Mouse (Mus musculus): ENCODE data around the gene Nars2. TPM values are rescaled to one million over a fixed set of nuclear protein-coding genes. Genes with fewer than 3 reads are reported as not detected.
"Not testable (repeated sequence)": the region's sequence is repeated elsewhere in the genome, so short reads cannot be mapped to it uniquely, and the experiment has no call there.

Gene Nars2
- polyA plus RNA-seq, 1 experiment from 2014 or later: 16.6 TPM

GRCm38 (mm10) chr7:96914031-96914430 is 37.3 kb upstream of the Nars2 start:
- Histone ChIP-seq H3K36me3 (no peaks in the 10 kb centered on the region), H3K4me1 (no peaks in the 10 kb centered on the region), H3K27me3 (replicated peaks) (peaks cover 69% of the 10 kb centered on the region), H3K27ac (replicated peaks) (no peak overlapping the region), H3K4me3 (no peak overlapping the region), H3K9me3 (no peaks in the 10 kb centered on the region), H3K4me2 (no peak overlapping the region), H3K9ac (no peak overlapping the region)
- no peak for ATAC-seq (ENCODE audit: extremely low read depth, insufficient number of reproducible peaks, low FRiP score, low TSS enrichment)
- WGBS: 9% methylated on average over 6 of the region's 6 CpGs

GRCm38 (mm10) chr7:96915452-96916105 is 35.7 kb upstream of the Nars2 start:
- no peak overlapping the region for H3K9ac ChIP-seq
- H3K9me3 ChIP-seq: no peaks in the 10 kb centered on the region
- no peak overlapping the region for H3K27ac ChIP-seq (replicated peaks)
- peaks cover 74% of the 10 kb centered on the region for H3K27me3 ChIP-seq (replicated peaks)
- H3K4me2 ChIP-seq: no peak overlapping the region
- ATAC-seq (ENCODE audit: extremely low read depth, insufficient number of reproducible peaks, low FRiP score, low TSS enrichment): no peak
- no peaks in the 10 kb centered on the region for H3K36me3 ChIP-seq
- H3K4me1 ChIP-seq: no peaks in the 10 kb centered on the region
- H3K4me3 ChIP-seq: no peak overlapping the region
- WGBS: 1% methylated on average over 2 of the region's 2 CpGs

GRCm38 (mm10) chr7:96920447-96921095 is 30.7 kb upstream of the Nars2 start:
- Histone ChIP-seq H3K9me3 (no peaks in the 10 kb centered on the region), H3K27me3 (replicated peaks) (peaks cover 33% of the 10 kb centered on the region), H3K4me2 (no peak overlapping the region), H3K4me1 (no peaks in the 10 kb centered on the region), H3K36me3 (no peaks in the 10 kb centered on the region), H3K9ac (no peak overlapping the region), H3K27ac (replicated peaks) (no peak overlapping the region), H3K4me3 (no peak overlapping the region)
- no peak for ATAC-seq (ENCODE audit: extremely low read depth, insufficient number of reproducible peaks, low FRiP score, low TSS enrichment)
- WGBS: 71% methylated on average over 7 of the region's 7 CpGs

GRCm38 (mm10) chr7:96922927-96923326 is 28.4 kb upstream of the Nars2 start:
- no peaks in the 10 kb centered on the region for H3K9me3 ChIP-seq
- ATAC-seq (ENCODE audit: extremely low read depth, insufficient number of reproducible peaks, low FRiP score, low TSS enrichment): no peak
- H3K36me3 ChIP-seq: no peaks in the 10 kb centered on the region
- no peaks in the 10 kb centered on the region for H3K4me1 ChIP-seq
- no peak overlapping the region for H3K9ac ChIP-seq
- 83% methylated on average over 2 of the region's 2 CpGs for WGBS
- H3K4me3 ChIP-seq: no peak overlapping the region
- peaks cover 13% of the 10 kb centered on the region for H3K27me3 ChIP-seq (replicated peaks)
- no peak overlapping the region for H3K4me2 ChIP-seq
- no peak overlapping the region for H3K27ac ChIP-seq (replicated peaks)

GRCm38 (mm10) chr7:96943715-96944377 is 7.5 kb upstream of the Nars2 start:
- no peak overlapping the region for H3K4me3 ChIP-seq
- peaks cover 3% of the 10 kb centered on the region; the same call in 1 of the 2 replicates for H3K9me3 ChIP-seq
- H3K27me3 ChIP-seq (replicated peaks): no peaks in the 10 kb centered on the region
- no peaks in the 10 kb centered on the region for H3K4me1 ChIP-seq
- H3K4me2 ChIP-seq: no peak overlapping the region
- no peak overlapping the region for H3K9ac ChIP-seq
- no peak overlapping the region for H3K27ac ChIP-seq (replicated peaks)
- no peak for ATAC-seq (ENCODE audit: extremely low read depth, insufficient number of reproducible peaks, low FRiP score, low TSS enrichment)
- 65% methylated on average over 5 of the region's 5 CpGs for WGBS
- no peaks in the 10 kb centered on the region for H3K36me3 ChIP-seq

- ATAC-seq (ENCODE audit: extremely low read depth, insufficient number of reproducible peaks, low FRiP score, low TSS enrichment); H3K27me3 ChIP-seq (replicated peaks): not testable (repeated sequence)
- 73% methylated on average over 8 of the region's 8 CpGs for WGBS
These were observed 4.8 kb upstream of the Nars2 start for GRCm38 (mm10) chr7:96946501-96946900.

GRCm38 (mm10) chr7:96952094-96952493 is 789 bp downstream of the Nars2 start:
- Histone ChIP-seq H3K27me3 (replicated peaks) (no peaks in the 10 kb centered on the region), H3K4me1 (peaks cover 10% of the 10 kb centered on the region), H3K9ac (peak overlapping the region; percentile 92), H3K36me3 (peaks cover 5% of the 10 kb centered on the region), H3K9me3 (no peaks in the 10 kb centered on the region), H3K27ac (replicated peaks) (peak overlapping the region; percentile 93), H3K4me3 (peak overlapping the region; percentile 75), H3K4me2 (peak overlapping the region; percentile 76)
- WGBS: 27% methylated on average over 5 of the region's 5 CpGs
- no peak for ATAC-seq (ENCODE audit: extremely low read depth, insufficient number of reproducible peaks, low FRiP score, low TSS enrichment)

More at GRCm38 (mm10) chr7:96946501-96946900, 4.8 kb upstream of the Nars2 start:
- not testable (repeated sequence) for H3K36me3 ChIP-seq; H3K4me2 ChIP-seq; H3K9ac ChIP-seq; H3K9me3 ChIP-seq; H3K4me1 ChIP-seq; H3K4me3 ChIP-seq; H3K27ac ChIP-seq (replicated peaks)

GRCm38 (mm10) chr7:96959168-96959567 is 7.9 kb downstream of the Nars2 start:
- no peak overlapping the region for H3K27ac ChIP-seq (replicated peaks)
- H3K9ac ChIP-seq: no peak overlapping the region
- H3K36me3 ChIP-seq: peaks cover 59% of the 10 kb centered on the region
- WGBS: 79% methylated on average over 5 of the region's 5 CpGs
- H3K4me3 ChIP-seq: no peak overlapping the region
- H3K9me3 ChIP-seq: no peaks in the 10 kb centered on the region
- H3K4me2 ChIP-seq: no peak overlapping the region
- no peaks in the 10 kb centered on the region for H3K4me1 ChIP-seq
- no peaks in the 10 kb centered on the region for H3K27me3 ChIP-seq (replicated peaks)
- no peak for ATAC-seq (ENCODE audit: extremely low read depth, insufficient number of reproducible peaks, low FRiP score, low TSS enrichment)

GRCm38 (mm10) chr7:96967188-96967587 is 15.9 kb downstream of the Nars2 start:
- ATAC-seq (ENCODE audit: extremely low read depth, insufficient number of reproducible peaks, low FRiP score, low TSS enrichment): no peak
- no peaks in the 10 kb centered on the region for H3K9me3 ChIP-seq
- H3K36me3 ChIP-seq: peaks cover 9% of the 10 kb centered on the region
- H3K4me2 ChIP-seq: no peak overlapping the region
- H3K9ac ChIP-seq: no peak overlapping the region
- no peaks in the 10 kb centered on the region for H3K27me3 ChIP-seq (replicated peaks)
- H3K4me3 ChIP-seq: no peak overlapping the region
- no peak overlapping the region for H3K27ac ChIP-seq (replicated peaks)
- 37% methylated on average over 3 of the region's 3 CpGs for WGBS
- peaks cover 9% of the 10 kb centered on the region for H3K4me1 ChIP-seq

- 12% methylated on average over 1 of the region's 1 CpGs for WGBS
- Histone ChIP-seq H3K27ac (replicated peaks) (no peak overlapping the region), H3K4me2 (no peak overlapping the region), H3K9me3 (no peaks in the 10 kb centered on the region), H3K4me3 (no peak overlapping the region), H3K36me3 (peaks cover 4% of the 10 kb centered on the region; the same call in 1 of the 2 replicates), H3K4me1 (peaks cover 14% of the 10 kb centered on the region), H3K9ac (no peak overlapping the region), H3K27me3 (replicated peaks) (no peaks in the 10 kb centered on the region)
- ATAC-seq (ENCODE audit: extremely low read depth, insufficient number of reproducible peaks, low FRiP score, low TSS enrichment): no peak
These were observed 19.1 kb downstream of the Nars2 start for GRCm38 (mm10) chr7:96970359-96970758.

- H3K4me3 ChIP-seq: no peak overlapping the region
- peak overlapping the region; percentile 46 for H3K4me2 ChIP-seq
- H3K9ac ChIP-seq: peak overlapping the region; percentile 5; the same call in 1 of the 2 replicates
- H3K4me1 ChIP-seq: peaks cover 21% of the 10 kb centered on the region
- no peaks in the 10 kb centered on the region for H3K27me3 ChIP-seq (replicated peaks)
- no peak for ATAC-seq (ENCODE audit: extremely low read depth, insufficient number of reproducible peaks, low FRiP score, low TSS enrichment)
- WGBS: 56% methylated on average over 21 of the region's 21 CpGs
- peaks cover 5% of the 10 kb centered on the region; the same call in 1 of the 2 replicates for H3K36me3 ChIP-seq
- no peaks in the 10 kb centered on the region for H3K9me3 ChIP-seq
- 0 out of 2 replicates have a peak overlapping the region, but pooled peaks have one; percentile 2 for H3K27ac ChIP-seq (replicated peaks)
These were observed 20.0 kb downstream of the Nars2 start for GRCm38 (mm10) chr7:96971027-96971996.

Data from heart, embryonic 13.5 days (tissue).